Mouse (Mus musculus) gonadal fat pad, adult 2 months (tissue): ENCODE results near the gene Zyx. TPM values are rescaled to one million over a fixed set of nuclear protein-coding genes. Genes with fewer than 3 reads are reported as not detected.

Experiments used
- DNase-seq: peaks from one replicate; pipeline ENCODE4 v3.0.0-alpha.2; 2012; ENCODE audit warnings: low read depth
- polyA plus RNA-seq: library from polyadenylated mRNA; depleted of rRNA; stranded (reverse); fragments of >200 nt; gene quantifications from 2 replicates; pipeline ENCODE4 v1.2.3, GENCODE M21; 2012; rRNA removed

The Zyx gene
- polyA plus RNA-seq, 1 experiment, result 105 TPM

- no peak for DNase-seq
Observed at GRCm38 (mm10) chr6:42398285-42398684, 48.9 kb downstream of the Zyx start.

- DNase-seq, result no peak
Observed at GRCm38 (mm10) chr6:42398998-42399397, 49.6 kb downstream of the Zyx start.

DNA sequence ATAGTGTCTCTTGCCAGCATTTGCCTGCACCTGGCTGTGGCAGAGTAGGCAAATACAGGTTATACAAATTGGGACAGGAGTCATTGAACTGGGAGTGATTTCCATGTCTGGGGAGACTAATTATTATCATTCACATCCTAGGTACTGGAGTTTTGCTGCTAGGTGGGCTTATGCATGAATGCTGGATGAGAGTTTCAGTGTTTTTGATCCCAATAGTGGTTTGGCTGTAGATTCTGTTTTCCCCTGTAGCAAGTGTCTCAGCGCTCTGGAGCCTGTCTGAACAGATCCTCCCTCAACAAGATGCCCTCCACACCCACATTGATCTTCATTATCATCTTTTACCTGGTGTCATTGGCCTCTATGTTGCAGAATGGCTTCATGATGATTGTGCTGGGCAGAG is 50.5 kb downstream of the Zyx start, which contains the start of gene Tas2r143:
Gene Tas2r143 (plus strand): TSS at position 301 of the 400 bp plus-strand sequence.
- no peak for DNase-seq

DNA sequence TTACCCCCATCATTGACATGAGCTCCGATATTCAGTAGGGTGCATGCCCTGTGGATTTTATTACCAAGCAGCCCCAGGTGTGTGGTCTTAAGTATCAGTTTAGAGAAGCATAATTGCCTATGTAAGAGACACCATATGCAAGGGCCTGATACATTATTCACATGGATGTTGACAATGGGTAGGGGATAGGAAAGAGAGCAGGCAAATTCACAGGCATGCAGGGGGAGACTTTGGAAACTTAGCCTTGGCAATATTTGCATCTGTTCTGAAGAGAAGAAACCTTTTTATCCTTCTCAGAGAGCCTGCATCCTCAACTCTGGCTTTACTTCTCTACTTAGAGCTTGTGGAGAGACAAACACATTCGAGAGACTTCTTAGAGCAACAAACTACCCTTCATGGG is 55.7 kb downstream of the Zyx start, which contains the start of gene Tas2r135:
Gene Tas2r135 (plus strand): TSS at position 301 of the 400 bp plus-strand sequence.
- DNase-seq, result no peak

Other genes with a start within 250 kb of the Zyx start
- gene Tas2r139, start 208.7 kb upstream of the Zyx start, polyA plus RNA-seq, result 0.11 TPM in 1 of 2 replicates, not detected in the other
- gene Tas2r144, start 134.3 kb upstream of the Zyx start, polyA plus RNA-seq, result not detected in 2 replicates
- 52.2 and 57.2 TPM in 2 replicates for gene Gstk1, start 103.7 kb upstream of the Zyx start, polyA plus RNA-seq
- gene Tmem139, start 87.7 kb upstream of the Zyx start, polyA plus RNA-seq, result 14.5 and 17.4 TPM in 2 replicates
- 26.0 and 28.7 TPM in 2 replicates for gene Casp2, start 84.6 kb upstream of the Zyx start, polyA plus RNA-seq
- 0.15 and 0.26 TPM in 2 replicates for gene Clcn1, start 62.9 kb upstream of the Zyx start, polyA plus RNA-seq
- gene Fam131b, start 25.0 kb upstream of the Zyx start, polyA plus RNA-seq, result 0.22 and 0.36 TPM in 2 replicates
- 20.6 and 21.2 TPM in 2 replicates for gene Epha1, start 23.6 kb downstream of the Zyx start, polyA plus RNA-seq
- 0.18 and 0.29 TPM in 2 replicates for gene Tas2r143, start 50.6 kb downstream of the Zyx start, polyA plus RNA-seq
- not detected in 2 replicates for gene Tas2r135, start 55.8 kb downstream of the Zyx start, polyA plus RNA-seq
- not detected in 2 replicates for gene Tas2r126, start 84.9 kb downstream of the Zyx start, polyA plus RNA-seq
- gene Olfr458, start 115.6 kb downstream of the Zyx start, polyA plus RNA-seq, result not detected in 2 replicates
- not detected in 2 replicates for gene Olfr457, start 126.7 kb downstream of the Zyx start, polyA plus RNA-seq
- gene Olfr456, start 137.6 kb downstream of the Zyx start, polyA plus RNA-seq, result not detected in 2 replicates
- not detected in 2 replicates for gene Olfr455, start 198.0 kb downstream of the Zyx start, polyA plus RNA-seq
- not detected in 2 replicates for gene Tcaf3, start 248.1 kb downstream of the Zyx start, polyA plus RNA-seq